Mouse (Mus musculus) R1 (cell line): ENCODE measurements around the gene Rin2.

Experiments
- DNase-seq: peaks from one replicate; pipeline ENCODE4 v3.0.0-alpha.2; 2018; ENCODE audit warnings: low read depth, low spot score

Rin2 gene

DNA sequence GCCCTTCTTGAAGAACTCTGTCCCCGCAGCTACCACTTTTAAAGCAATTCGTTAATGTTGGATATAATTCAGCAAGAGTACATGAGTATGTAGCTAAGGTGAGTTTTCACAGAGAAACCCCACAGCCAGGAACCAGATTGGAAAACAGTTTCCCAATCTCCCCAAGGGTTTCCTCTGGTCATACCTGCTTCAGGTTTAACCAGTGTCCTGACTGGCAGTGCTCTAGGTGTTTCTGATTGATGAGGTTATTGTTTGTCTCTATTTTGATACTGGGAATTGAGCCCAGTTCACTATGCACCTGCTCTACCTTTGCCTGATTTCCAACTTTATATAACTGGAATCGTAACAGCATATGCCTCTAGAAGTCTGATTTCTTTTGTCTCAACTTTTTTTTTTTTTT is 153.6 kb downstream of the Rin2 start:
- DNase-seq, result no peak

DNA sequence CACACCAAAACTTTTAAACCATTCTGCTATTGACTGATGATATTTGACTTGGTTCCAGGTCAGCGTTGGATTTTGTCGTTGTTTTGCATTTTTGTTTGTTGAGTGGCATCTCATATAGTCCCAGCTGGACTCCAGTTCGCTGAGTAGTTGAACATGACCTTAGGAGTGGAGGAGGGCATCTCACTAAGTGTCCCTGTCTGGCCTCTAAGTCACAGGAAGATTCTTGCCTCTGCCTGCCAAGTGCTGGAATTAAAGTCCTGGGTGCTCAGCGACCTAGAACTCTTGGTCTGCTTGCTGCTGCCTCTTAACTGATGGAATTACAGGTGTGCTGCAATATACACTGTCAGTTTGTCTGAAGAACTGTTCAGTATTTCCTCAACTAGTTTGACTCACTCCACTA is 154.2 kb downstream of the Rin2 start:
- no peak for DNase-seq

DNA sequence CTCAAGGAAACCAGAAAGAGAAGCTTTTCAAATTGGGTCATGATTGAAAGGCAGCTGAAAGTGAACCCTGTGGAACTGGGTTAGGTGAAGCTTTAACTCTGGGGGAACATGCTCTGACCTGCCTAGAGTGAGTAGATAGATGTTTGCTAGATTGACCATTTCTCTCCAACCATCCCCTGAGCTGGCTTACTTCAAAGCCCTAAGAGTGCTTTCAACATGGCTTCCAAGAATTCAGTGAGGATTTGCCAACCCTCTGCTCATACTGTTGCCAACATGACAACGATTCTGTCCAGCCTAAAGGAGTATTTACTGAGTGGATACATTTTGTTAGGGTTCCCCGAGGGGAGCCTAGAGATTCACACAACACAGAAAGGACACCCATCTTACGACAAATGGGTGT is 155.4 kb downstream of the Rin2 start:
- DNase-seq, result no peak

DNA sequence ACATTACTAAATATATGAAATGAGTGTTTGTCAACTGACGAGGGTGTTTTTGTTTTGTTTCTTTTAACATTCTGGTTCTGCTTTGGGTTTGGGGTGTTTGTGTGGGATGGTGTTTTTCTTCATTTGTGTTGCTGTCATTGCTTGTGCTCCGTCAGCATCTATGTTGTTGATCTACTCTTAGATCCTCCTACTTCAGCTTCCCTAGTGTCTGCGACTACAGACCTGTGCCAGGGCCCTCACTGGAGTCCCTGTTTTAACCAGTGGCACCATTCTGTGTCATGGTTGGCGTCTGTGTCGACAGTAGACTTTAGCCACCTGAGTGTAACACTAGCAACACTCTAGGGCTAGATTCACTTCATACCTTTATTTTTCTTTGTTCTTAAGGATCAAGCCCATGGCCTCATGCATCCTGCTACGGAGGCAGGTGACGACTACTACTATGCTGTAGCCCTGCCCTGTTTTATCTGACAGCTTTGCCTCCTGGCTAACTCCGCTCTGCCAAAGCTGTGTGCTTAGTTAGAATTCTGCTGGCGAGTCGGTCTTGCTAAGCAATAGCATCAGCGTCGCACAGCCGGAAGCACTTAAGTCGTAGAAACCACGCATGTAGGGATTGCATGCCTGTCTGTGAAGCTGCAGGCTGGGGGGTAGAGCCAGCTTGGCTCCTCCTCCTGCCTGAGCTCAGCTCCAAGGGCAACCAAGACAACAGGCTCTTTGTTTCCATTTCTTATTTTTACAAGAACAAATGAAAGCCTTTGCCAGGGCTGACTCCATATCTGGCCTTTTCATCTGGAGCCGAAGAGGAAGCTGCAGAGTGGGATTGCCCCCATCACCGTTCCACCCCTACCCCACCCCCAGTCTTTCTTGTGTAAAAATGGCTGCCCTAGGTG is 157.2 kb downstream of the Rin2 start:
- DNase-seq, result peak; percentile 56

DNA sequence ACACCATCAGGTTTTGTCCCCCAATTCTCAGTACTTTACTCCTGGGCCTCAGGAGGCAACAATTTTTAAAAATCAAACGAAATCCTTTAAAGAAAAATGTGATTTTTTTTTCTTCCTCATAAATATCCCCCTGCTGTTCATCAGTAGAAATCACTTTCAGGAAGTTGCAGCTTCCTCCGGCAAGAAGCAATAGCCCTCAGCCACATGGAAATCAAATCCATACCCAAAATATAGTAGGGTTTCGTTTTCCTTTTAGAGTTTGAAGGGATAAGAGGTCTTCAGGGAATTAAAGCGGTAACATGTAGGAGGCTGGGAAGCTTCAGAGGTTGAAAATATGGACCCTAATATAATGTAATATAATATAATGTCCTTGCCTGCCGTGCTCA is 157.8 kb downstream of the Rin2 start:
- DNase-seq, result no peak

DNA sequence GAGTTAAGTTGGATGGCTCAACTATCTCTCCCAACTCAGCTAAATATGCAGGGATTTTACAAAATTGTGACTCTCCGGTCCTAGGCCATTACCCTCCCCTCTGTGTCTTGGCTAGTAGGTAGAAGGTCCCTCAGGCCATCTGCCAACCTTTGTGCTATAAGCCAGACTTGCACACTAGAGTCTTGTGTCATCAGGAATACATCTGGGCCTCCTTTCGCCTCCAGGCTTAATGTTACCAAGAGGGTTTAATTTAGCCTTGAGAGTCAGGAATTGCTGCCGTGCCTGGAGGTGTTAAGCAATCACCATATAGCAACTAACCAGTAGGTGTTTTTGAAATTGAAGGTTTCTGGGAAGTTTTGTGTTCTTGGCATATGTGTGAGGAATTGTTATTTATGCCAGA is 158.3 kb downstream of the Rin2 start:
- no peak for DNase-seq

DNA sequence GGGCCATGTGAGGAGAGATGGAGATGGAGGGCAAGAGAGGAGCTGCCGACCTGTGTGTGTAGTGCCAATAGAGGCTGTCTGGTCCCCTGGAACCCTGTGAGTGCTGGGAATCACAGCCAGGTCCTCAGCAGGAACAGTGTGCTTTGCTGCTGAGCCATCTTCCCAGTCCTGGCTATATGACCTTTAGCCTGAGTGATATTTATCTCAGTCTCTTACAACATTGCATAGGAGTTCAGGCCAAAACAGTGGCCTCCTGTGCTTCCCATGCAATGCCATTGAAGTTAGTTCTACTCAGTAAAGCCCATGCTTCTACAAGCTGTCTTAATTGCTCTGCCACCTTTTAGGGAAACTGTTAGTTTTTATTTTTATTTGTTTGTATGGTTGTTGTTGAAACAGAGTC is 160.9 kb downstream of the Rin2 start:
- no peak for DNase-seq

DNA sequence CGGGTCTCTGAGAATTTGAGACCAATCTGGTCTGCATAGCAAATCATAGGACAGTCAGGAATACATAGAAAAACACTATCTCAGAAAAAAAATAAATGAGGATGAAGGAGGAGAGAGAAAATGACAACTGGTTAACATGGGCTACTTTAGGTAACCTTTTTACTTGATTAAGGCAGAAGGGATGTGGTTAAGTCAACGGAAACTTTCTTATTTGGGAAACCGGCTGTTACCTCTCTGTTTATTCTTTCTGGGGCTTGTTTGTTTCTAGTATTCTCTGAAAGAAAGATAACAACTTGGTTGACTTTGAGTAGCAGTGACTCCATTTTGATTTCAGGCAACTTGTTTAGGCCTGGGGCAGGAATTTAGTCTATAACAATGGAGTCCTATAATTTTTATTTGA is 163.7 kb downstream of the Rin2 start:
- no peak for DNase-seq

DNA sequence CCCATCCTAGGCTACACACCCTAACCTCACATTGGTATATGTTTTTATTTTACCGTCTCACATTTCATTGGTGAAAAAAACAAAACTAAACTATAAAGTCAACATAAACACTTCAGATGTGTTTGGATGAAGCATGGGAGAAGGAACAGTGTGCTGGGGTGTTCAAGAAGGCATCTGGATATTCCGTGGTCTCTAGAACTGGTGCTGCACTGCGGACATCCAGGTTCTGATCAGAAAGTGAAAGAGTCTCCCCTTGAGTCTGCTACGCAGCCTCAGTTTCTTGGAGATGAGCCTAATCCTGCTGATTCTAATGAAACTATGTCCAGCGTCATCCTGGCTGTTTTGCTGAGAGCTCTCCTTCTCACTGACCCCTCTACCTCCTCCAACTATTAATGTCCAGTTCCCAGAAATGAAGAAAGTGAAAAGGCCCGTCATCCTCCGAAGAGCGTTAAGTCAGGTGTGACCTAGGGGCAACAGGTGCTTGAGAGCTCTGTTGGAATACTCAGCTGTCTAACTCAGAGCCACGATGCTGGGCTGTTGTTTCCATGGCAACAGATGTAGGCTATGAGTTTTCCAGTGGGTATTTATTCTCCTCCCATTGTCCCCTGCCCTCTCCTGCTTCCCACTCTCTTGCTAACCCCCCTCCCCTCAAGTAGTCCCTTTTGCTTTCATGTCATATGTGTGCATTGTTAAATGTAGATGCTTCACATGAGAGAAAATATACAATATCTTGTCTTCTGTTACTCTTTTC is 164.7 kb downstream of the Rin2 start:
- peak; percentile 29 for DNase-seq

DNA sequence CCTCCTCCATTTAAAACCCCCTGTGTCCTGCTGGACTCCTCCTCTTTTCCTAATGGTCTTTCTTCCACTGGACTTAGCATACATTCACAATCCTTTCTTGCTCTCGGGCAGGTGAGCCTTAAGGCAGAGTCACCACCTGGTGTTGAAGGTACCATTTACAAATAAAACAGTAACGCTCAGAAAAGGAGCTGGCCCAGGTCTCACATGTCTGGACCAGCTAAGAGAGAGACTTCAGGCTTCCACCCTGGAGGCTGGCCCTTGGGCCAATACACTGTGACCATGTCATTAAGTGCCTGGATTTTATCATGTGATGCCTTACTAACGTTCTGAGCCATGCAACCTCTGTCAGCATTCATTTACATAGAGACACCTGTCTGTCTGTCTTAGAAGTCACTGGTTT is 165.3 kb downstream of the Rin2 start:
- DNase-seq, result no peak

DNA sequence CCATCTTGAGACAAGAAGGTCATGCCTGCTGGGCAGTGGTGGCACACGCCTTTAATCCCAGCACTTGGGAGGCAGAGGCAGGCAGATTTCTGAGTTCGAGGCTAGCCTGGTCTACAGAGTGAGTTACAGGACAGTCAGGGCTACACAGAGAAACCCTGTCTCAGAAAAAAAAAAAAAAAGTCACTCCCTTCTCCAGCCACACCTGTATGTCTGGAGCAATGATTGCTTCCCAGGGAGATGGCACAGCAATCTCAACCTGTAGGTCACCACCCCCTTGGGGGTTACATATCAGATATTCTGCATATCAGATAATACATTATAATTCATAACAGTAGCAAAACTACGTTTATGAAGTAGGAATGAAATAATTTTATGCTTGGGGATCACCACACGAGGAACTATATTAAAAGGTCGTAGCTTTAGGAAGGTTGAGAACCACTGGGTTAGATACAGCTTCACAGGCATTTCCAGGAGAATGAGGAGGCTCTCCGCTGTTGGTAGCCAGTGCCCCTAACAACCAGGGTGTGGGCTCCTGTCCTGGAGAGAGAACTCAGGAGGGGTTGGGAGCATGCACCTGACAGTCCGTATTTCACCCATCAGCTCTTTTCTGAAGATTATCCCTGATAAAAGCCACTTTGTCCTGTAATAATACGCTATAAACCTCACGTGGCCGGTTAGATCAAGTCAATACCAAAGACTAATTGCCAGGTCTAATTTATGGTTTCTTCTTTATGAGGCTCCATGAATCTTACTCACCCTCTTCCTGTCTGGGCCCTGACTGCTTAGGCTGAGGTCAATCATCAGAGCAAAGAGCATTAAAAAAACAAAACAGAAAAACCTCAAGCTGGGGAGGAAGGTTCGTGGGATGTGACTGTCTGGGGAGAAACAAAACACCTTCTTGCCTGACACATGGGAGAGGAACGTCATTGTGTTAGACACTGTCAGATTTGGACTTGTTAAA is 166.2 kb downstream of the Rin2 start:
- no peak for DNase-seq

DNA sequence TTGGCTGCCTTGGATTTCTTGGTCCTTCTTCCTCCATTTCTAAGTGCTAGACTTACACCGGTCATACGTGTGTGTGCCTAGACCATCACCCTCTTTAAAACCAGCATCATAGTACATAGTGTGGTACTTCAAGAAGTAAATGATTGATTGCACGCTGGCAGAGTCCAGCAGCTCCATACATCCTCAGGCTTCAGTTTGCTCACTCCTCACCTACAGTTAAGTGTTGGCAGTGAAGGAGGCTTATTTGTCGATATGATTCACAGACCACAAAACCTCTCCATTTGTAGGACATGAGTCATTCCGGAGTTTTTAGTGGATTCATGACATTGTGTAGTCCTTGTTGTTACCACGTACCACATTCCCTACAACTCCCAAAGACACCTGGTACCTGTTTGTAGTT is 168.3 kb downstream of the Rin2 start:
- DNase-seq, result no peak

DNA sequence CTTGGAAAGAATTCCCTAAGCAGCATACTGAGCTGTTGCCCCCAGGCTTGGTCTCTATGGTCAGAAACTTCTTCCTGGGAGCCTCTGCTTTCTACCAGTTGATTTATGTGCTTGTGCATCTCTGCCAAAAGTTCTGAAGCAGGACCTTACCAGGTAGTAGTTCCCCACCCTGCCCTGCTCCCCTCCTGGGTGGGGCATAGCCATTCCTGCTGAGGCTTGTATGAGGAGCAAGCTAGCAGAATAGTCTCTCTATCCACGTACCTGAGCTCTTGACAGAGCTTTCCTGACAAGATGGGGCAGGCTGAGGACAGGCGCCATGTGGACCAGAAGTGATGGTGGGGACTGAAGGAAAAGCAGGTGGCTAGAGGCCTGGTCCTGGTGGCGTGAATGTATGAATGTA is 171.6 kb downstream of the Rin2 start:
- no peak for DNase-seq

DNA sequence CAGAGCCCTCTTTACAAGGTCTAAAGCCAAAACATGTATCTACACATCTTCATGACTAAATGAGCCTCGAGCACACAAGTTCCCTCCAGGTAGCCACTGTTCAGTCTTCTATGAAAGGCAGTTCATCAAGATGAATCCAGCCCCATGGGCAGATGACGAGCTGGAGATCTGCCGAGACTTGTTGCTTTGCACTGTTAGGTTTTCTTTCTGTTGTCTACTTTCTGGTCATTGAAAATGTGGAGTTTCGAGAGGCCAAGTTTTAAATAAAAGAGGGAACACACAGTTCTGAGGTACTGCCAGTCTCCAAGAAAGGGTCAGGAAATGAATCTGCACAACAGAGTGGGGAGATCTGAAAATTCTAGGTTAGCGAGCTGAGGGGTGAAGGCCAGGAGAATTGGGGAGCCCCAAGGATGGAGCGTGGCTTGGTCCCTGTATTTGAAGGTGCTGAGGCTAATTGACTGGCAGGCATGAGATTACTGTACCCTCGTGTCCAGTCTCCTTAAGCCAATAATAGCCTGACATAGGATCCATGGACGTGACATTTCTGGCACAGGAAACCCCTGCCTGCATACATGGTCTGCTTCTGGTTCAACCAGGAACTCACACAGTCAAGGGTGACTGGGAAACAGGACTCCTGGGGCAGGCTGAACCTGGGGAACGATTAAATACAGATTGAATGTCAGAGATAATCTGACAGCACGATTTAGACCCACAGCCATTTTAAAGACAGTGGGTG is 174.3 kb downstream of the Rin2 start:
- DNase-seq, result no peak

DNA sequence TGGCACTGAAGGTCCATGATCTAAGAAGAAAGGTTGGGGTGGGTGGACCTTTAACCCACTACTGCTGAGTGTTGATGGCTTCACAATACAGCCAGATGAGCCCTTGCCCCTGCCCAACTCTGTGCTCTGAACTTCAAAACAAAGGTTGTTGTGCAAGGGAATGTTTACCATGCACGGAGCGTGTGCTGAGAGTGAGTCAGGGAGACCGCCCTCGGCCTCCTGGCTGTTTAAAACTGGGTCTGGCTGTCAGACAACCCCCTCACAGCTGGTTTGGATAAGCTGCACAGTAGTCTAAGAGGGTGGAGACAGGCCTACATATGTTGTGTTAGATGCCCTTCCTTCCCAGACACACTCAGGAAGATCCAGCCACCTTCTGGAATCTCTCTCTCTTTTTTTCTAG is 175.8 kb downstream of the Rin2 start:
- no peak for DNase-seq

DNA sequence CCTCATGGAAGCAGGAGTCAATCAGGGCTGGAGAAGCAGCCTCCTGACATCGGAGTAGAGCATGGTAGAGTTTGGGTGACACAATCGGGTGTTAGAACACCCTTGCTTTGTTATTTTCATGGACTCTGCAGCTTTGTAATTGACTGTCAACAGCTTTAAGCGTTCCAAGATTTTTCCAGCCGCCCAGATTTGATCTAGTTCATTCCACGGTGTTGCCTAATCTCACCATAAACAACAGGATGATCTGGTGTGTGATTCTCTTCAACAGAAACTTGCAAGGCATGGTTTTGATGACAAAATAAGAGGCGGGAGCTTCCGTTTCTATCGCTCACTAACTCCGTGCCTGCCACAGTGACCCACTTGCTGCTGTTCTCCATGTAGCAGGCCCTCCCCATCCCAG is 180.8 kb downstream of the Rin2 start:
- DNase-seq, result no peak

DNA sequence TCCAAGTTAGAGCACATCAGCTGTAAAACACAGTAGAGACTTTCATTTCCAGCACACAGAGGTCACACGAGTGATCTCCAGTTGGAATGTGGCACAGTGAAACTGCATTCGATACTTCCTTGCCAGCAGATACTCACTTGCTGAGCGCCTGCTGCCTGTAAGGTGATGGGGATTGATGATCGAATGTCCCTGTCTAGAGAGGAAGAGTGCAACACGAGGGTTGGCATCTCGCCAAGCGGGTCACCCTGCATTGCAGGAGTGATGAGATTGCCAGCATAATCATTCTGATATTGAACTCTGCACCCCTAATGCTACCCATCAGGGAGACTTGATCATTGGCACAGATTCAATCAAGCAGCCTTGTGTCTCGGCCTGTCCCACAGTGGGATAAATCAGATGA is 182.8 kb downstream of the Rin2 start:
- no peak for DNase-seq

DNA sequence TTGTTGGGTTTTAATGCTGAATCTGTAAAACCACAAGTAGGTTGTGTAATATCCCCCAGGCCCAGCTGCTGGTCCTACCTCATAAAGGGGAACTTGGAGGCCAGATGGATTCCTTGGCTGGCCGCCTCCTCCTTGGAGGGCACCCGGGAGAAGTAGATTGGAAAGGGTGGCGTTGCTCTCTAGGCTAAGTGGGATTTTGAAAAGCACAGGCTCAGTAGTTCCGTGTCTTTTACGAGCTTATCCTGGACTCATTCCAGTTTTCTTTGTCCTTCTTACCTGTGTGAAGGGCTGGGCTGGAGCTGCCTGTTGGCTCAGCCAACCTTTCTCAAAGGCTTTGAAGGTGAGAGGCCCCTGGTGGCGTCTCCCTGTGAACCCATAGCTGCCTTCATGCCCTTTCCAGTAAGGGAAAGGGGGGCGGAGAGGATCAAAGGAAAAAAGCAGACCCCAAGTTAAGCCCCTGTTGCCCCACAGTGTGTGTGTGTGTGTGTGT is 184.5 kb downstream of the Rin2 start:
- no peak for DNase-seq

DNA sequence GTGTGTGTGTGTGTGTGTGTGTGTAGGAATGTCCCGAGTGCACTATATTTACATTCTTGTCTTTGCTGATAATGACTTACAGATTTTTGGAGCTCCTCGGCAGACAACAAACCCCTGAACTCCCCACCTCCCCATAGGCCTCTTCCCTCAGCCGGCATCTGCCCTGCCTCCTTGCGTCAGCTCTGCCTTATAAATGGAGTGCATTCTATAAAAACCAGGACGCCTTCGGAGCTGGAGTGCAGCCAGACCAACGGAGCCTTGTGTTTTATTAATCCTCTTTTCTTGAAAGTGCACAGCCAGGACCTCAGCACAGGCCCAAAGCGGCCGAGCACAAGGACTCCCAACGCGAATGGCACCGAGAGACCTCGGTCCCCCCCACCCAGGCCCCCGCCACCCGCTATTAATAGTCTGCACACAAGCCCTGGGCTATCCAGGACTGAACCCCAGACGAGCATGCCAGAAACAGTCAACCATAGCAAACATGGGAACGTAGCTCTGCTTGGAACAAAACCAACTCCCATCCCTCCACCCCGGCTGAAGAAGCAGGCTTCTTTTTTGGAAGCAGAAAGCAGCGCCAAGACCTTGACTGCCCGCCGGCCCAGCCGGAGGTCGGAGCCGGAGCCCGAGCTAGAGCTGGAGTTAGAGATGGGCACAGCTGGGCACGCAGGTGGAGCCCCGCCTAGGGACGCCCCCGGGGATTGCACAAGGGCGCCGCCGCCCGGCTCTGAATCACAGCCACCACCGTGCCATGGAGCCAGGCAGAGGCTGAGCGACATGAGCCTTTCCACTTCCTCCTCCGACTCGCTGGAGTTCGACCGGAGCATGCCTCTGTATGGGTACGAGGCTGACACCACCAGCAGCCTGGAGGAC is 185.2 kb downstream of the Rin2 start:
- DNase-seq, result peak; percentile 40
